Mouse (Mus musculus): Measurements from ENCODE around the gene Arel1. TPM values are rescaled to one million over a fixed set of nuclear protein-coding genes. Genes with fewer than 3 reads are reported as not detected.
A peak's percentile ranks its signal among the peaks of the same experiment; 100 is the strongest.

Gene Arel1
- polyA plus RNA-seq (2016; fragmentation: Nextera tagmentation; extraction: Ambion mirVana), result 10.8 and 15.7 TPM in 2 replicates

DNA sequence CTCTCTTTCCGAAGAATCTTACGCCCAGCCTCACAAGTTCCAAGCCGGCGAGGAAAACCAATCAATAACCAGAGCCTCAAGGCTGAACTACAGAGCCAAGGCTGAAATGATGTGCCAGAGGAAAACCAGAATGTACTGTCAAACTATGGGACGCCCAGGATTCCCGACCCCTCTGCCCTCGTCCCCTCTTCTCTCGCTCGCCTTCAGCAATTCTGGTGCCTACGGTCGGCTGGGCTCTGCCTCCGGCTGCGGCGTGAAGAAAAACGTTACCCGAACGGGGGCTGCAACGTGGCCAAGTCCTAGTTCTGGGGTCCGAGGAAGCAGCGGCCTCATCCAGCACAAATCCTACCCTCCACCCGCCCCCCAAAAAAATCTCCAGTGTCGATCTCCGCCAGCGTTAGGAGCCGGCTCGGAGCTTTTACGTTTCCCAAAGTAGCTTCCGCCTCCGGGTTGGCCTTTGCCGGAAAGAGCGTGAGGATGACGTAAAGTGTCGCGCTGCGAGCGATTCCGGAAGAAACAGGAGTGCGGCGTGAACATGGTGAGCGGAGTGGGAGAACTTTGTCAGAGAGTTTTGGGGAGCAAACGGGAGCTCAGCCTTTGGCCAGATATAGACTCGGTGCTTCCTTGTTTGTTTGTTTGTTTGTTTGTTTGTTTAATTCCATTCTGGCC, at the start of gene Arel1, which contains the start of gene Fcf1:
Gene Arel1 (minus strand): TSS at position 473 of the 669 bp plus-strand sequence.
Gene Fcf1 (plus strand): TSS at position 470 of the 669 bp plus-strand sequence.
- Histone ChIP-seq H3K9me3 (no peaks in the 10 kb centered on the region), H3K4me1 (peaks cover 15% of the 10 kb centered on the region), H3K27me3 (ENCODE audit: insufficient read depth, poor library complexity, severe bottlenecking) (no peaks in the 10 kb centered on the region), H3K4me3 (peak within 1 kb of the TSS; percentile 91), H3K36me3 (peaks cover 22% of the 10 kb centered on the region), H3K27ac (peak within 1 kb of the TSS; percentile 88)
- peak; percentile 94 for DNase-seq (ENCODE audit: low spot score)
- WGBS, result under 1% methylated on average over 42 of the region's 42 CpGs

DNA sequence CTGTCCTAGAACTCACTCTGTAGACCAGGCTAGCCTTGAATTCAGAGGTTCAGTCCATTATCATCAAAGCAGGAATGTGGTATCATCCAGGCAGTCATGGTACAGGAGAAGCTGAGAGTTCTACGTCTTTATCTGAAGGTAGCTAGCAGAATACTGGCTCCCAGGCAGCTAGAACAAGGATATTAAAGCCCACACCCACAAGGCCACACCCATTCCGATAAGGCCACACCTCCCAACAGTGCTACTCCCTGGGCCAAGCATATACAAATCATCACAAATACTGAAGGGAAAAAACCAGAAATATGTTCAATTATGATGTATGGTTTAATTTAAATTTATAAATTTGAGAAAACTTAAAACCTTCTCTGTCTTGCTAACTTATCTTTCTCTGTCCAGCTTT, 41.5 kb upstream of the Arel1 start:
- Histone ChIP-seq H3K27ac (no peak overlapping the region), H3K36me3 (peaks cover 56% of the 10 kb centered on the region), H3K27me3 (ENCODE audit: insufficient read depth, poor library complexity, severe bottlenecking) (no peaks in the 10 kb centered on the region), H3K4me3 (no peak overlapping the region), H3K4me1 (no peaks in the 10 kb centered on the region), H3K9me3 (no peaks in the 10 kb centered on the region)
- no peak for DNase-seq (ENCODE audit: low spot score)
- 78% methylated on average over 2 of the region's 2 CpGs for WGBS

DNA sequence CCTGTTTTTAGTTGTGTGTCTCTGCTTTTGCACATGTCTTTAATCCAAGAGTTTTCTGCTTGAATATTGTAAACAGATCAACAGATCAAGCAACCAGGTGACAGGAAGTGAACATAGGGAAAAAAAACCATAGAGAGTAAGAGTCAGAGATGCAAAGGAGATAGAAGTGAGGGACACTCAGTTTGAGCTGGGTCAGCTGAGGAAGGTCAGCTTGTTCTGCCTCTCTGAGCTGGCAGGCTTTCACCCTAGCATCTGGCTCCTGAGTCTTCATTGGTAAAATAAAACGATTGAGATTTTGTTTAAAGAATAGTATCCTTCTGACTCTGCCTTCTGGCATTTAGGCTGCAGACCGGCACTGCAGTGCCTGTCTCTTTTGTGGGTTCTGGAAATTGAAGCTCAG, 39.8 kb upstream of the Arel1 start:
- DNase-seq (ENCODE audit: low spot score), result no peak
- Histone ChIP-seq H3K4me3 (no peak overlapping the region), H3K9me3 (no peaks in the 10 kb centered on the region), H3K27me3 (ENCODE audit: insufficient read depth, poor library complexity, severe bottlenecking) (no peaks in the 10 kb centered on the region), H3K27ac (no peak overlapping the region), H3K4me1 (no peaks in the 10 kb centered on the region), H3K36me3 (peaks cover 43% of the 10 kb centered on the region)
- 86% methylated on average over 2 of the region's 2 CpGs for WGBS

DNA sequence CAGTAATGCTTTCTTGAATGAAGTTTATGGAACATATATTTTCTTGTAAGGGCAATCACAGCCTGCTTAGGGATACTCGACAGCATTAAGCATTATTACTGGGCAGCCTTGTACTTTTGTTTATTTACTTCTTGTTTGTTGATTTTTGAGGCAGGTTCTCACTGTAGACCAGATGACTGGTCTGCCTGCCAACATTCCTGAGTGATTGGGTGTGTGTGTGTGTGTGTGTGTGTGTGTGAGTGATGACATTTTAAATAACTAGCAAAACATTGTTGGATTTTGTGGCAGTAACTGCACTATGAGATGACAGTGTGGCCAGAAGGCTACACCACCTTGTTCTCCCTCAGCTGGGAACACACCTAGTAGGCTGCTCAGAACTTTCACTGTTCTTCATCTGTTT, 39.1 kb upstream of the Arel1 start:
- no peak for DNase-seq (ENCODE audit: low spot score)
- no peak overlapping the region for H3K4me3 ChIP-seq
- H3K4me1 ChIP-seq, result no peaks in the 10 kb centered on the region
- H3K27me3 ChIP-seq (ENCODE audit: insufficient read depth, poor library complexity, severe bottlenecking), result no peaks in the 10 kb centered on the region
- 86% methylated on average over 1 of the region's 1 CpGs for WGBS
- no peaks in the 10 kb centered on the region for H3K9me3 ChIP-seq
- no peak overlapping the region for H3K27ac ChIP-seq
- H3K36me3 ChIP-seq, result peaks cover 42% of the 10 kb centered on the region

DNA sequence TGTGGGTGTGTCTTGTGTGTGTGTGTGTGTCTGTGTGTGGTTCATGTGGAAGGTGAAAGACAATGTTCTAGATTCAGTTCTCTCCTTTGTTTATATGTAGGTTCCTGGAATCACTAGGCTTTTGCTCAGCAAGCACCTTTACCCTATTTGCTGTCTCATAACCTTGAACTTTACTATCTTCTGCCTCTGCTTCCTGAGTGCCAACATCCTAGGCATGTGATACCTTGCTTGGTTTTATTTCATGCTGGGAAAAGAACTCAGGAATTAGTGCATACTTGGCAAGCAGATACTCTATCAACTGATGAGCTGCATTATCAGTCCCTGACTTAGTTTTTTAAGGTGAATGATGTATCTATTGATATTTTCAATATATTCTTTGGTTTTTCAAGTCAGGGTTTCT, 36.3 kb upstream of the Arel1 start:
- Histone ChIP-seq H3K36me3 (peaks cover 30% of the 10 kb centered on the region), H3K4me1 (no peaks in the 10 kb centered on the region), H3K9me3 (no peaks in the 10 kb centered on the region), H3K4me3 (no peak overlapping the region), H3K27ac (no peak overlapping the region), H3K27me3 (ENCODE audit: insufficient read depth, poor library complexity, severe bottlenecking) (no peaks in the 10 kb centered on the region)
- DNase-seq (ENCODE audit: low spot score), result no peak

DNA sequence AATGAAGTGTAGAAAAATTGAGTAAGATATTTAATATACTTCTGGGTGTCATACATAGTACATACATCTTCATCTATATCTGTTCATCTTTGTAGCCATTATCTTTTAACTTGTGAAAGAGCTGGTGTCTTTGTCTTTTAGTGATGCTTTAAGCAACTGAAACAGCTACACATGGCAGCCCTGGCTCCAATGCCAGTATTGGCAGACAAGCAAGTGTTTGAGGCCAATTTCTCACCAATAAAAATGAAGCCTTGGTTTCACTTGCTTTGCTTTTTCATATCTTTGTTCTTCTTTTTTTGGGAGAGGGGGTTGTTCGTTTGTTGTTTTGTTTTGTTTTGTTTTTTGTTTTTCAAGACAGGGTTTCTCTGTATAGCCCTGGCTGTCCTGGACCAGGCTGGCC, 35.5 kb upstream of the Arel1 start:
- Histone ChIP-seq H3K36me3 (peaks cover 24% of the 10 kb centered on the region), H3K27me3 (ENCODE audit: insufficient read depth, poor library complexity, severe bottlenecking) (no peaks in the 10 kb centered on the region), H3K9me3 (no peaks in the 10 kb centered on the region), H3K27ac (no peak overlapping the region), H3K4me3 (no peak overlapping the region), H3K4me1 (no peaks in the 10 kb centered on the region)
- WGBS, result 84% methylated on average over 1 of the region's 1 CpGs
- DNase-seq (ENCODE audit: low spot score), result no peak

DNA sequence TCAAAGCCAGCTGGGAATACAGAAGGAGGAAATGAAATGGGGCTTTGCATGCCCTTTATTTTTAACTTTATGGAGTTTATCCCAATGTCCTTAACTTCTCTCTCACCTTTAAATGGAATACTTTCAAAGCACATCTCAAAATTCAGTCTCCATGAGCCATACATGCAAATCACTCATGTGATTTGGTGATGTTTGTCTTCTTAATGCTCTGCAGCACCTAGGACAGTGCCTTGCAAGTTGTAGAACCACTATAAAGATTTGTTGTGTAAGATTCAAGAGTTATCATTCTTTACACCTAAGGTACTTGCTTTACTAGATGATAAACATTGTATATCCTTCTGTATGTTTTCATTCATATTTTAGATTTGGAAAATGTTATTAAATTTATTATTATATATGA, 28.4 kb upstream of the Arel1 start:
- no peaks in the 10 kb centered on the region for H3K27me3 ChIP-seq (ENCODE audit: insufficient read depth, poor library complexity, severe bottlenecking)
- H3K9me3 ChIP-seq, result no peaks in the 10 kb centered on the region
- no peak overlapping the region for H3K27ac ChIP-seq
- no peak for DNase-seq (ENCODE audit: low spot score)
- H3K4me1 ChIP-seq, result peaks cover 25% of the 10 kb centered on the region
- H3K36me3 ChIP-seq, result peaks cover 15% of the 10 kb centered on the region
- H3K4me3 ChIP-seq, result peak overlapping the region; percentile 94; the same call in 1 of the 2 replicates

DNA sequence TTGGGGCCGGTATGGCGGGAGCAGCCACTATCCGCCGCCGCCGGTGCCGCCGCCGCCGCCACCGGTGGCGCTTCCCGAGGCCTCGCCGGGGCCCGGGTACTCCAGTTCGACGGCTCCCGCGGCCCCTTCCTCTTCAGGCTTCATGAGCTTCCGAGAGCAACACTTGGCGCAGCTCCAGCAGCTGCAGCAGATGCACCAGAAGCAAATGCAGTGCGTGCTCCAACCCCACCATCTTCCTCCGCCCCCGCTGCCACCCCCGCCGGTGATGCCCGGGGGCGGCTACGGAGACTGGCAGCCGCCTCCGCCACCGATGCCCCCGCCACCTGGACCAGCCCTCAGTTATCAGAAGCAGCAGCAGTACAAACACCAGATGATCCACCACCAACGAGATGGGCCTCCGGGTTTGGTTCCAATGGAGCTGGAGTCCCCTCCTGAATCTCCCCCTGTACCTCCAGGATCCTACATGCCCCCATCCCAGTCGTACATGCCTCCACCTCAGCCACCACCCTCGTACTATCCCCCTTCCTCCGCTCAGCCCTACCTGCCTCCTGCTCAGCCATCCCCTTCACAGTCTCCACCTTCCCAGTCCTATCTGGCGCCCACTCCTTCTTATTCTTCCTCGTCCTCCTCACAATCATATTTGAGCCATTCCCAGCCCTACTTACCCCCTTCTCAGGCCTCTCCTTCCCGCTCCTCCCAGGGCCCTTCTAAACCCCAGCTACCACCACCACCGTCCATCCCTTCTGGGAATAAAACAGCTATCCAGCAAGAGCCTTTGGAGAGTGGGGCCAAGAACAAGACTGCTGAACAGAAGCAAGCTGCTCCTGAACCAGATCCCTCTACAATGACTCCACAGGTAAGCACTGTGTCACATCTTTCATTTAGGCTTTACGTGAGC, 26.1 kb upstream of the Arel1 start:
- peak overlapping the region; percentile 94 for H3K4me3 ChIP-seq
- H3K4me1 ChIP-seq, result peaks cover 25% of the 10 kb centered on the region
- peak; percentile 79 for DNase-seq (ENCODE audit: low spot score)
- H3K27ac ChIP-seq, result peak overlapping the region; percentile 98
- H3K9me3 ChIP-seq, result no peaks in the 10 kb centered on the region
- peaks cover 6% of the 10 kb centered on the region; the same call in 1 of the 2 replicates for H3K36me3 ChIP-seq
- no peaks in the 10 kb centered on the region for H3K27me3 ChIP-seq (ENCODE audit: insufficient read depth, poor library complexity, severe bottlenecking)
- under 1% methylated on average over 43 of the region's 44 CpGs for WGBS

DNA sequence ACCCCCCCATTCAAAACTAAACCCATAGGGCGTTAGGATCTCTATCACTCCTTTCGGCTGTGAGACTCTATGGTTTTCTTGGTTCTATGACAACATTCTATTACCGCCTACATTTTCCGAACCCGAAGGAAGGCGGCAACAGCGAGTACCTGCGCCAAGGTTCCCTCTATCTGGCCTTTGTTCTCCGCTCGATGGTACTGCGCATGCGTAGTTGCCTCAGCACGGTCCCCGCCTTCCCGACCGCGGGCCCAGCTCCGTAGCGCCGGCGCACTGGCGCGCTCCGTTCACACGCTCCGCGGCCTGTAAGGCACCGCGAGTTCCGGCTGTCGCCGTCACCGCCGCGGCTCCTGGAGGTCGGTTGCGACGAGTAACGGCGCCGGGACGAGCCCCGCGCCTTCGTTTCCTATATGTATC, 25.4 kb upstream of the Arel1 start, which contains the start of gene Ylpm1:
Gene Ylpm1 (plus strand): TSS at position 239 of the 414 bp plus-strand sequence.
- under 1% methylated on average over 45 of the region's 45 CpGs for WGBS
- Histone ChIP-seq H3K36me3 (peaks cover 6% of the 10 kb centered on the region; the same call in 1 of the 2 replicates), H3K4me3 (peak within 1 kb of the TSS; percentile 94), H3K27me3 (ENCODE audit: insufficient read depth, poor library complexity, severe bottlenecking) (no peaks in the 10 kb centered on the region), H3K9me3 (no peaks in the 10 kb centered on the region), H3K27ac (peak within 1 kb of the TSS; percentile 98), H3K4me1 (peaks cover 25% of the 10 kb centered on the region)
- DNase-seq (ENCODE audit: low spot score), result peak; percentile 98

DNA sequence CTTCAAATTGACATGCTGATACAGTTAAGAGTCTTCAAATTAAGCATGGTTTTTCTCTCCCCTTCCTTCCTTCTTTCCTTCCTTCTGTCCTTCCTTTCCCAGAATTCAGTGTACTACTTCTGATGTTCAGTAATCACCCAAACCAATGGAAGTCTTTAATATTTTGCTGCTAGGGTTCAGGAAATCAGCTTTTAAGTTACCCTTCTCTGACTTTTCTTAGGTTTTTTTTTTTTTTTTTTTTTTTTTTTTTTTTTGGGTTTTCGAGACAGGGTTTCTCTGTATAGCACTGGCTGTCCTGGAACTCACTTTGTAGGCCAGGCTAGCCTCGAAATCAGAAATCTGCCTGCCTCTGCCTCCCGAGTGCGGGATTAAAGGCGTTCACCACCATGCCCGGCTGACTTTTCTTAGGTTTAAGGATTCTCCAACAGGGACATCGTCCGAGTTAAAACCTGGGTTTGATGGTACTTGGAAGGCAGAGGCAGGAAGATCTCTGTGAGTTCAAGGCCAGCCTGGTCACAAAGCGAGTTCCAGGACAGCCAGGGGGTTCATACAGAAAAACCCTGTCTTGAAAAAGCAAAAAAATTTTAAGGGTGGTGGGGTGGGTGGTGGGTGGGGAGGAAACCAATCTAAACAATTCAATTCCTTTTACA, 24.5 kb upstream of the Arel1 start:
- Histone ChIP-seq H3K4me3 (peak overlapping the region; percentile 94; the same call in 1 of the 2 replicates), H3K36me3 (0 out of 2 replicates have a peak, but pooled peaks cover 3% of the 10 kb centered on the region), H3K4me1 (peaks cover 25% of the 10 kb centered on the region), H3K27ac (peak overlapping the region; percentile 98), H3K9me3 (no peaks in the 10 kb centered on the region), H3K27me3 (ENCODE audit: insufficient read depth, poor library complexity, severe bottlenecking) (no peaks in the 10 kb centered on the region)
- 89% methylated on average over 9 of the region's 9 CpGs for WGBS
- DNase-seq (ENCODE audit: low spot score), result peak; percentile 63

DNA sequence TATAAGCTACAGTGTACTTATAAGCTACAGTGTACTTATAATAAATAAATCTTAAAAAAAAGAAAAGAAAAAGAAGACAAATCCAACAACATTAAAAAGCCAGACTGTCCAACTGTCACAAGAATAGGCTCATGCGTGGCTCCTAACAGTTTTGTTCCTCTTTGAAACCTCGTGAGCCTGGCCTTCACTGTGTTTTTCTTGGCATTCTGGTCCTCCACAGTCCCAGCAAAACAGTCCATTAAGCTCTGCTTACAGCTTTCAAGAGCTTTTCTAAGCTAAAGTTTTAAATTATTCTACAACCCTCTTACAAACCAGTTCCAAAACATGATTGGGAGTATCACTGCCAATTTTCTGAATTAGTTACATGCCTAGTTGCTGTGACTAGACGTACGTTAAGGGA, 18.8 kb upstream of the Arel1 start:
- no peaks in the 10 kb centered on the region for H3K27me3 ChIP-seq (ENCODE audit: insufficient read depth, poor library complexity, severe bottlenecking)
- DNase-seq (ENCODE audit: low spot score), result no peak
- H3K27ac ChIP-seq, result no peak overlapping the region
- no peak overlapping the region for H3K4me3 ChIP-seq
- no peaks in the 10 kb centered on the region for H3K9me3 ChIP-seq
- WGBS, result 67% methylated on average over 4 of the region's 4 CpGs
- no peaks in the 10 kb centered on the region for H3K4me1 ChIP-seq
- H3K36me3 ChIP-seq, result peaks cover 5% of the 10 kb centered on the region; the same call in 1 of the 2 replicates

DNA sequence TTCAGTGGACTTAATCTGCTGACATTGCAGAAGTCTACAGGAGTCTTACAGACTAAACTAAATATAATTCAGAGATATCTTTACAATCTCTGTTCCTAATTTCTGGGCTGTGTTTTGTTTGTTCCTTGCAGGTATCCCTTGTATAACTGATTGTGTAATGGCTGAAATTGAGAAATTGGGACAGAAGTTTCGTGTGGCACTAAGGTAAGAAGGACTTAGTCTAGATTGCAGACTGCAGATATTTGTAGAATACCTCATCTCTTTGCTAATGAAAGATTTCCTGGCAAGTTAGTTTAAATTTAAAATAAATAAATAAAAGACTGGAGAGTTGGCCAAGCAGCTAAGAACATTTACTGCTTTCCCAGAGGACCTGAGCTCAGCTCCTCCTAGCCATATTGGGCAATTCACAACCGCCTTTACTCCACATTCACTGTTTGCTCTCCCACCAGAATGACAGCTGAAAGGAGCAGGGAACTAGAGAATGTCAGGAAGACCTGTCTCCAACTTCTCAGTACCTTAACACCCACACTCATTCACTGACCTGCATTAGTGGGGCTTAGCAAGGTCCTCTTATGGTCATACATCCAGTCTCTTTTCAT, 8.7 kb upstream of the Arel1 start:
- 88% methylated on average over 2 of the region's 2 CpGs for WGBS
- Histone ChIP-seq H3K4me1 (no peaks in the 10 kb centered on the region), H3K27ac (no peak overlapping the region), H3K9me3 (no peaks in the 10 kb centered on the region), H3K36me3 (peaks cover 94% of the 10 kb centered on the region), H3K27me3 (ENCODE audit: insufficient read depth, poor library complexity, severe bottlenecking) (no peaks in the 10 kb centered on the region), H3K4me3 (no peak overlapping the region)
- DNase-seq (ENCODE audit: low spot score), result no peak
